Mouse (Mus musculus) E14TG2a.4 (cell line): ENCODE data around the gene Olfr186.
"Not testable (repeated sequence)": the region's sequence is repeated elsewhere in the genome, so short reads cannot be mapped to it uniquely, and the experiment has no call there.

Source experiments
- CTCF ChIP-seq: conservative IDR thresholded peaks from 2 replicates; pipeline ENCODE4 v1.5.1; 2014; ENCODE audit warnings: low read length
- NANOG ChIP-seq: IDR thresholded peaks from 2 replicates; pipeline ENCODE4 v1.6.1; 2014; ENCODE audit warnings: borderline replicate concordance, low read length, mixed read lengths

- not testable (repeated sequence) for TF ChIP-seq CTCF, NANOG
Measured at GRCm38 (mm10) chr16:59062411-59062810, 32.3 kb upstream of the Olfr186 start.
